22 mouse cellular contexts compared by ENCODE assay signal in the genomic region with DNA sequence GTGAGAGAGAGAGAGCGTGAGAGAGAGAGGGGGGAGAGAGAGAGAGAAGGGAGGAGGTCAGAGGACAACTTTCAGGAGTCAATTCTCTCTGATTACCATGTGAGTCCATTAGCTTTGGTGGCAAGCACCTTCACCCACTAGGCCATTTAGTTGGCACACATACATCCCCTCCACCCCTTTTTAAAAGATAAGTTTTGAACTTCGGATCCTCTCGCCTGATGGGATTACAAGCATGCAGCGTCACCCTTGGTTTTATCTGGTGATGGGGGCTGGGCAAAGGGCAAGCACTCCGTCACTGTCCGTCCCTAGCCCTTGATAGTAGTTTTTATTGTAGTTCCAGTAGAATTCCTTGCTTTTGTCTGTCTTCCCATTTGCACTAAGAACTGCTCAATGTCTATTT. TPM values are rescaled to one million over a fixed set of nuclear protein-coding genes. Genes with fewer than 3 reads are reported as not detected.
DNase-seq lines count a peak whose midpoint lies in the region; ATAC-seq and TF ChIP-seq lines count a peak whose summit lies in the region.
"Had no signal": no experiment of that assay in that cellular context is flagged by ENCODE, and none has a peak within 500 bp of the region (broad histone marks: within the 10 kb centered on the region; RNA-seq: fewer than 3 reads in every experiment).

No protein-coding gene starts in this region.

- no peak for TF ChIP-seq POLR2A in liver, adult 2 months (IDR thresholded peaks at IDR 0.05; ENCODE audit: extremely low read depth, insufficient read depth, low read length)
- no peak for TF ChIP-seq POLR2A in small intestine, adult 2 months (IDR thresholded peaks at IDR 0.05; ENCODE audit: low read depth, low read length)

- ATAC-seq in kidney, embryonic 14.5 days (ENCODE audit: low FRiP score, low TSS enrichment), result no peak
- ATAC-seq in liver, embryonic 12.5 days, result no peak
- peak; percentile 84 for ATAC-seq in intestine, embryonic 16.5 days
- ATAC-seq: forebrain, embryonic 14.5 days had no signal

- H3K79me2 ChIP-seq in liver, adult 2 months (ENCODE audit: control insufficient read depth, insufficient read depth, low read length), result no peaks in the 10 kb centered on the region

- H3K36me3 ChIP-seq in kidney, embryonic 14.5 days (ENCODE audit: control insufficient read depth, insufficient read depth, low read length), result no peaks in the 10 kb centered on the region
- no peaks in the 10 kb centered on the region for H3K36me3 ChIP-seq in liver, adult 2 months (ENCODE audit: control insufficient read depth, insufficient read depth, low read length)
- no peaks in the 10 kb centered on the region for H3K36me3 ChIP-seq in liver, embryonic 12.5 days
- no peaks in the 10 kb centered on the region for H3K36me3 ChIP-seq in intestine, embryonic 16.5 days (ENCODE audit: control insufficient read depth, insufficient read depth, low read length)
- H3K36me3 ChIP-seq in small intestine, adult 2 months (ENCODE audit: control insufficient read depth, insufficient read depth, low read length), result peaks cover 9% of the 10 kb centered on the region
- H3K36me3 ChIP-seq: embryonic facial prominence, embryonic 15.5 days; forebrain, embryonic 10.5 days had no signal

- H3K27ac ChIP-seq in kidney, embryonic 14.5 days (ENCODE audit: low read depth, low read length), result peak overlapping the region; percentile 42
- peak overlapping the region; percentile 87 for H3K27ac ChIP-seq in liver, adult 2 months (replicated peaks; ENCODE audit: insufficient read depth, low read depth, low read length)
- H3K27ac ChIP-seq in liver, embryonic 12.5 days, result no peak overlapping the region
- H3K27ac ChIP-seq in intestine, embryonic 16.5 days (ENCODE audit: low read length), result peak overlapping the region; percentile 91
- peak overlapping the region; percentile 99 for H3K27ac ChIP-seq in small intestine, adult 2 months (ENCODE audit: insufficient read depth, low read depth, low read length)
- H3K27ac ChIP-seq: embryonic facial prominence, embryonic 15.5 days; forebrain, embryonic 10.5 days; gastrocnemius, adult 2 months; hindbrain, embryonic 13.5 days had no signal

- no peak overlapping the region for H3K9ac ChIP-seq in kidney, embryonic 14.5 days (ENCODE audit: low read depth, low read length)
- H3K9ac ChIP-seq in liver, adult 2 months (ENCODE audit: low read depth, low read length), result peak overlapping the region; percentile 27; the same call in 1 of the 2 replicates
- no peak overlapping the region for H3K9ac ChIP-seq in liver, embryonic 12.5 days
- H3K9ac ChIP-seq in intestine, embryonic 16.5 days (ENCODE audit: low read depth, low read length), result no peak overlapping the region
- H3K9ac ChIP-seq: embryonic facial prominence, embryonic 15.5 days; hindbrain, embryonic 13.5 days had no signal

- no peaks in the 10 kb centered on the region for H3K27me3 ChIP-seq in kidney, embryonic 14.5 days (ENCODE audit: control insufficient read depth, insufficient read depth, low read length)
- H3K27me3 ChIP-seq in liver, adult 2 months (ENCODE audit: control insufficient read depth, insufficient read depth, low read length), result no peaks in the 10 kb centered on the region
- no peaks in the 10 kb centered on the region for H3K27me3 ChIP-seq in liver, embryonic 12.5 days (replicated peaks)
- H3K27me3 ChIP-seq in intestine, embryonic 16.5 days (replicated peaks; ENCODE audit: control insufficient read depth, insufficient read depth, low read length), result no peaks in the 10 kb centered on the region
- no peaks in the 10 kb centered on the region for H3K27me3 ChIP-seq in small intestine, adult 2 months (ENCODE audit: control insufficient read depth, insufficient read depth, low read length)
- H3K27me3 ChIP-seq: embryonic facial prominence, embryonic 15.5 days; hindbrain, embryonic 13.5 days had no signal

- peaks cover 8% of the 10 kb centered on the region; the same call in 1 of the 2 replicates for H3K9me3 ChIP-seq in kidney, embryonic 14.5 days (ENCODE audit: control insufficient read depth, low read length)
- peaks cover 6% of the 10 kb centered on the region; the same call in 1 of the 2 replicates for H3K9me3 ChIP-seq in liver, embryonic 12.5 days (replicated peaks)
- H3K9me3 ChIP-seq in intestine, embryonic 16.5 days (ENCODE audit: control insufficient read depth, low read length), result no peaks in the 10 kb centered on the region
- H3K9me3 ChIP-seq: embryonic facial prominence, embryonic 15.5 days; forebrain, embryonic 10.5 days; hindbrain, embryonic 13.5 days had no signal

- 75% methylated on average over 6 of the region's 6 CpGs for WGBS in kidney, embryonic 14.5 days
- WGBS in liver, adult 2 months, result 24% methylated on average over 6 of the region's 6 CpGs
- 57% methylated on average over 6 of the region's 6 CpGs for WGBS in liver, embryonic 12.5 days (ENCODE audit: insufficient replicate concordance)
- 60% methylated on average over 6 of the region's 6 CpGs for WGBS in intestine, embryonic 16.5 days
- 26% methylated on average over 6 of the region's 6 CpGs for whole genome bisulfite sequencing in small intestine, adult 2 months

- DNase-seq in kidney, postnatal 14 days, result no peak
- peak; percentile 99 for DNase-seq in liver, adult 2 months (ENCODE audit: extremely low read depth, low read depth, low spot score)
- no peak for DNase-seq in cerebellum, adult 9-11 months
- DNase-seq: adrenal gland, adult 2 months; cerebellum, adult 2 months; cerebellum, postnatal 14 days; embryo, embryonic 11 days; gastrocnemius, adult 2 months; gastrocnemius, postnatal 25 days; heart, postnatal 10 days; heart, postnatal 4 days had no signal

- no peak overlapping the region for H3K4me2 ChIP-seq in kidney, embryonic 14.5 days (replicated peaks; ENCODE audit: low read depth, low read length)
- no peak overlapping the region for H3K4me2 ChIP-seq in liver, embryonic 12.5 days
- H3K4me2 ChIP-seq in intestine, embryonic 16.5 days (ENCODE audit: low read depth, low read length), result peak overlapping the region; percentile 21; the same call in 1 of the 2 replicates
- H3K4me2 ChIP-seq: embryonic facial prominence, embryonic 15.5 days; hindbrain, embryonic 13.5 days had no signal

- TF ChIP-seq CTCF in liver, adult 2 months (IDR thresholded peaks at IDR 0.05; ENCODE audit: low read depth, low read length), result no peak
- no peak for TF ChIP-seq CTCF in small intestine, adult 2 months (IDR thresholded peaks at IDR 0.05; ENCODE audit: extremely low read depth, insufficient read length, insufficient replicate concordance, low read depth, low read length)

- H3K4me3 ChIP-seq in kidney, embryonic 14.5 days (ENCODE audit: low read length), result no peak overlapping the region
- H3K4me3 ChIP-seq in liver, adult 2 months (ENCODE audit: insufficient read depth, low read depth, low read length), result peak overlapping the region; percentile 35; the same call in 1 of the 2 replicates
- H3K4me3 ChIP-seq in liver, embryonic 12.5 days, result no peak overlapping the region
- H3K4me3 ChIP-seq in intestine, embryonic 16.5 days (ENCODE audit: low read length), result no peak overlapping the region
- H3K4me3 ChIP-seq in small intestine, adult 2 months (ENCODE audit: low read depth, low read length), result no peak overlapping the region
- H3K4me3 ChIP-seq: embryonic facial prominence, embryonic 15.5 days; erythroblast, embryonic 14.5 days; forebrain, embryonic 10.5 days; gastrocnemius, adult 2 months; hindbrain, embryonic 13.5 days had no signal

- 0 out of 2 replicates have a peak, but pooled peaks cover 3% of the 10 kb centered on the region for H3K4me1 ChIP-seq in kidney, embryonic 14.5 days (ENCODE audit: control insufficient read depth, insufficient read depth, low read length)
- peaks cover 11% of the 10 kb centered on the region for H3K4me1 ChIP-seq in liver, adult 2 months (ENCODE audit: control insufficient read depth, insufficient read depth, low read length)
- no peaks in the 10 kb centered on the region for H3K4me1 ChIP-seq in liver, embryonic 12.5 days
- H3K4me1 ChIP-seq in intestine, embryonic 16.5 days (ENCODE audit: control insufficient read depth, insufficient read depth, low read length), result 0 out of 2 replicates have a peak, but pooled peaks cover 4% of the 10 kb centered on the region
- H3K4me1 ChIP-seq in small intestine, adult 2 months (ENCODE audit: control insufficient read depth, insufficient read depth, insufficient read length, low read length), result peaks cover 17% of the 10 kb centered on the region
- H3K4me1 ChIP-seq: embryonic facial prominence, embryonic 15.5 days; forebrain, embryonic 10.5 days; hindbrain, embryonic 13.5 days had no signal

RNA-seq across cellular contexts. Expression of gene D130043K22Rik, which starts 35.3 kb away (rescaled TPM):
- 0.29 and 0.64 TPM in 2 replicates for polyA plus RNA-seq in kidney, embryonic 14.5 days (2014; fragmentation: Nextera tagmentation; extraction: Ambion mirVana)
- 12.2 and 15.9 TPM in 2 replicates for total RNA-seq in liver, adult 2 months (2014; rRNA removed)
- polyA plus RNA-seq in liver, adult 2 months (2012; rRNA removed), result 3.8 and 8.1 TPM in 2 replicates
- polyA plus RNA-seq in liver, embryonic 12.5 days (2016; fragmentation: Nextera tagmentation; extraction: Ambion mirVana), result 0.11 and 0.18 TPM in 2 replicates
- 2.1 and 2.7 TPM in 2 replicates for polyA plus RNA-seq in intestine, embryonic 16.5 days (2015; fragmentation: Nextera tagmentation; extraction: Ambion mirVana)
- polyA plus RNA-seq in small intestine, adult 2 months (2012; rRNA removed), result 1.4 and 1.6 TPM in 2 replicates
- total RNA-seq: common myeloid progenitor, adult 5-6 weeks; gastrocnemius, adult 2 months; gastrocnemius, postnatal 25 days; granulocyte monocyte progenitor cell, adult 5-6 weeks; heart, postnatal 10 days had no signal
- polyA plus RNA-seq: erythroblast, embryonic 14.5 days had no signal

RNA-seq across cellular contexts. Expression of gene Tdp2, which starts 48.7 kb away (rescaled TPM):
- 68.8 and 79.9 TPM in 2 replicates for polyA plus RNA-seq in kidney, embryonic 14.5 days (2014; fragmentation: Nextera tagmentation; extraction: Ambion mirVana)
- 28.9 and 29.4 TPM in 2 replicates for total RNA-seq in liver, adult 2 months (2014; rRNA removed)
- 18.5 and 18.6 TPM in 2 replicates for polyA plus RNA-seq in liver, adult 2 months (2012; rRNA removed)
- polyA plus RNA-seq in liver, embryonic 12.5 days (2016; fragmentation: Nextera tagmentation; extraction: Ambion mirVana), result 39.9 and 40.5 TPM in 2 replicates
- polyA plus RNA-seq in intestine, embryonic 16.5 days (2015; fragmentation: Nextera tagmentation; extraction: Ambion mirVana), result 52.8 TPM in 2 replicates
- polyA plus RNA-seq in small intestine, adult 2 months (2012; rRNA removed), result 18.1 and 27.5 TPM in 2 replicates

RNA-seq across cellular contexts. Expression of gene Acot13, which starts 48.9 kb away (rescaled TPM):
- polyA plus RNA-seq in kidney, embryonic 14.5 days (2014; fragmentation: Nextera tagmentation; extraction: Ambion mirVana), result 81.8 and 91.6 TPM in 2 replicates
- total RNA-seq in liver, adult 2 months (2014; rRNA removed), result 95.8 and 97.7 TPM in 2 replicates
- 96.4 and 108 TPM in 2 replicates for polyA plus RNA-seq in liver, adult 2 months (2012; rRNA removed)
- polyA plus RNA-seq in liver, embryonic 12.5 days (2016; fragmentation: Nextera tagmentation; extraction: Ambion mirVana), result 61.2 and 66.4 TPM in 2 replicates
- 201 and 219 TPM in 2 replicates for polyA plus RNA-seq in intestine, embryonic 16.5 days (2015; fragmentation: Nextera tagmentation; extraction: Ambion mirVana)
- 22.8 and 31.3 TPM in 2 replicates for polyA plus RNA-seq in small intestine, adult 2 months (2012; rRNA removed)

RNA-seq across cellular contexts. Expression of gene Aldh5a1, which starts 57.3 kb away (rescaled TPM):
- 8.4 and 8.7 TPM in 2 replicates for polyA plus RNA-seq in kidney, embryonic 14.5 days (2014; fragmentation: Nextera tagmentation; extraction: Ambion mirVana)
- total RNA-seq in liver, adult 2 months (2014; rRNA removed), result 15.0 and 18.9 TPM in 2 replicates
- polyA plus RNA-seq in liver, adult 2 months (2012; rRNA removed), result 15.2 and 19.8 TPM in 2 replicates
- polyA plus RNA-seq in liver, embryonic 12.5 days (2016; fragmentation: Nextera tagmentation; extraction: Ambion mirVana), result 3.0 and 3.4 TPM in 2 replicates
- 8.1 TPM in 2 replicates for polyA plus RNA-seq in intestine, embryonic 16.5 days (2015; fragmentation: Nextera tagmentation; extraction: Ambion mirVana)
- 2.9 and 5.3 TPM in 2 replicates for polyA plus RNA-seq in small intestine, adult 2 months (2012; rRNA removed)
- polyA plus RNA-seq: erythroblast, embryonic 14.5 days had no signal
